Mouse (Mus musculus) adipocyte (in vitro differentiated cells): Measurements from ENCODE around the gene Cacna2d3.

Experiments
- DNase-seq: peaks from one replicate; pipeline ENCODE4 v3.0.0-alpha.2; 2016; ENCODE audit warnings: low spot score

The Cacna2d3 gene

DNA sequence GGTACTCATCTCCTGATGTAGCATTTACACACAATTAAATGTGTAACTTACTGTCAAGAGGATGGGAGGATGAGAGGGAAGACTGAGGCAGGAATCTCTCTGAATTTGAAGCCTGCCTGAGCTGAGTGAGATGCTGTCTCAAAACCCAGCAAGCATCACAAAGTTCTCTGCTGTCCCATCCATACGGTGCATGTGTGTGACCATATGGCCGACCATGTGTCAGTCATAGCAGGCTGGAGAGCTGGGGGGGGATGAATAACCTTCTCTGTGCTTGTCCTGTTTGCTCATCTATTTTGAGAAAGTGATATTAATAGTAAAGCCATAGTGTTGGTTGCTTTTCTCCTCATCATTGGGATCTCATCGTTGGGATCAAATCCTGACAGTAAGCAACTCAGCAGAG lies 708.5 kb downstream of the Cacna2d3 start:
- DNase-seq = no peak

- DNase-seq = no peak
Measured at GRCm38 (mm10) chr14:29009644-29010043, 712.0 kb downstream of the Cacna2d3 start.

GRCm38 (mm10) chr14:29005228-29005840 lies 716.3 kb downstream of the Cacna2d3 start:
- DNase-seq = no peak

GRCm38 (mm10) chr14:28996569-28996968 lies 725.1 kb downstream of the Cacna2d3 start:
- peak; percentile 46 for DNase-seq

GRCm38 (mm10) chr14:28988211-28988900 lies 733.3 kb downstream of the Cacna2d3 start:
- DNase-seq = peak; percentile 3

GRCm38 (mm10) chr14:28984276-28984675 lies 737.4 kb downstream of the Cacna2d3 start:
- no peak for DNase-seq

GRCm38 (mm10) chr14:28980482-28980881 lies 741.2 kb downstream of the Cacna2d3 start:
- peak; percentile 17 for DNase-seq

DNA sequence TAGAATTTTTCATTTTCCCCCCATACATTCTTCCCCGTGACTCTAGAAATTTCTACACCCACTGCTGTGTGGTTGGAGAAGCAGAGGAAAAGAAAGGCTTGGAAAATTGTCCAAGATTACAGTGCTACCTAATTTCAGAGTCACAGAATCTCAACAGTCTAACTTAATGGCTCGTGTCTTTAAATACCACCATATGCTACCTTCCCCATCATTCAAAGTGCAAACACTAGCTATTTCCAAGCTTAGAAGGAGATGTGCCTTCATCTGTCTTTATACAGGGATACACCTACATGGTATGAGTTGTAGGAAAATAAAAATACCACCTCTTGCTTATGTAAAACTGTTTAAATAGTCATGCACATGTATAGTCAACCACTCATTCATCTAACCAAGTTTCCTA lies 742.4 kb downstream of the Cacna2d3 start:
- DNase-seq = no peak

DNA sequence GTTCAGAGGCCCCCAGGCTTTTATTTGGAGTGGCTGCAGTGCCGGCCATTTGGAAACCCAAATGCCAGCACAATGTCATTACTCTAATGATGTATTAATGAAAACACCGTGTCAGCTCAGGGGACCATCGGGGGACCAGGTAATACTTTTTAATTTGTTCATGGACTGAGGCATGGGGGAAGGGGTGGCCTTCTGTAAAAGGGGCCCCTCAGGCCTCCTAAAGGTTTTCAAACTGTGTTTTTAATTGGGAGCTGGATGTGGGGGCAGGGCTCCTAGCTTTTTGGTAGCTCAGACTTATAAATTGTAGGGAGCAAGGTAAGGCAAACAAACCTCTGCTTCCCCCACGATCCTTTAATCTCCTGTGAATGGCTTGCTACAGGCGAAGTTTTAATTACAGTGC lies 749.0 kb downstream of the Cacna2d3 start:
- DNase-seq = no peak

DNA sequence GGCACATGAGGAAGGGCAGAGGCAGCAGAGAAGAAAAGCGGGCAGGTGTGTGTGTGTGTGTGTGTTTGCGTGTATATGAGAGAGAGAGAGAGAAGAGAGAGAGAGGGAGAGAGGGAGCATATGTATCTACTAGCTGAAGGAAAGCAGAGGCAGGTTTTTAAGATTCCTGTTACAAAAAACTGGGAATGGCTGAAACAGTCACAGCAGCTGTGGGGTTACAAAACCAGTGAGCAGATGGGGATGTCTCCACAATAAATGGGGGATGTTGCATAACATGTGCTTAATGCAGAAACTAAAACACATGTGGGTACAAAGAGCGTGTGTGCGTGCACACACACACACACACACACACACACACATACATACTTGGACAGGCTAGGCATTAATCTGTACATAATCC lies 752.4 kb downstream of the Cacna2d3 start:
- no peak for DNase-seq

DNA sequence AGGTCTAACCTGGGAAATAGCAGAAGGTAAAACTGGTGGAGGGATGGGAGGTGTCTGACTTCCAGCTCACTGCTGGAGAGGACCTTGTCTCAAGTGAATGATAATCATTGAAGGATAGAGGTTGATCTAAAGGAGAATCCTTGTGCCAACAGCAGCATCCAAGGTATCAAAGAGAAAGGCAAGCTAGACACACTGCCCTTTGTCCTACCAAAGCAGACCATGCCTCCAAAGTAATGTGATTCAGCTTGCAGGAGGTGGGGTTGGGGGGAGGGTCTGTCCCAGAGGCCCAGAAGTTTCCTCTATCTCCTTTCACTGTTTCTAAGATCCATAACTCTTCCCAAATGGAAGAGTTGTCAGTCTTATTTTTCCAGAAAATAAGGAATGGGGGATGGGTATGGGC lies 754.8 kb downstream of the Cacna2d3 start:
- DNase-seq = no peak

- no peak for DNase-seq
Measured at GRCm38 (mm10) chr14:28961379-28961778, 760.3 kb downstream of the Cacna2d3 start.

DNA sequence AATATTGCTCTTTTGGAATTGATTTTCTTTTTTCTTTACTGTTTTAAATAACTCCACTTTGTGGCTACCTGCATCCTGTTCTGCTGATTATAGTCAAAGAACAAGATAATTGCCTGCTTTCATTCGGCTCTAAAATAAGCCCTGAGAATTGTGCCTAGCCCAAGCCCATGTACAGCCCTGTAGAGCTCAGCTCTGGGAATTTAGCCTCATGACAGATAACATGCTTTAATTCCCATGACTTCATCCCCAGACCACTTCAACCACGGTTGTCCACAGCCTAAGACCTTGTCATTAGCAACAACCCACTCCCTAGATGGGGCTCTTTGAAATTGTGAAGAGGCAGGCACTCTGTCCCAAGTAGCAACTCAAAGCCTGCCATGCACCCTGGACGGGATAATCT lies 762.6 kb downstream of the Cacna2d3 start:
- no peak for DNase-seq

DNA sequence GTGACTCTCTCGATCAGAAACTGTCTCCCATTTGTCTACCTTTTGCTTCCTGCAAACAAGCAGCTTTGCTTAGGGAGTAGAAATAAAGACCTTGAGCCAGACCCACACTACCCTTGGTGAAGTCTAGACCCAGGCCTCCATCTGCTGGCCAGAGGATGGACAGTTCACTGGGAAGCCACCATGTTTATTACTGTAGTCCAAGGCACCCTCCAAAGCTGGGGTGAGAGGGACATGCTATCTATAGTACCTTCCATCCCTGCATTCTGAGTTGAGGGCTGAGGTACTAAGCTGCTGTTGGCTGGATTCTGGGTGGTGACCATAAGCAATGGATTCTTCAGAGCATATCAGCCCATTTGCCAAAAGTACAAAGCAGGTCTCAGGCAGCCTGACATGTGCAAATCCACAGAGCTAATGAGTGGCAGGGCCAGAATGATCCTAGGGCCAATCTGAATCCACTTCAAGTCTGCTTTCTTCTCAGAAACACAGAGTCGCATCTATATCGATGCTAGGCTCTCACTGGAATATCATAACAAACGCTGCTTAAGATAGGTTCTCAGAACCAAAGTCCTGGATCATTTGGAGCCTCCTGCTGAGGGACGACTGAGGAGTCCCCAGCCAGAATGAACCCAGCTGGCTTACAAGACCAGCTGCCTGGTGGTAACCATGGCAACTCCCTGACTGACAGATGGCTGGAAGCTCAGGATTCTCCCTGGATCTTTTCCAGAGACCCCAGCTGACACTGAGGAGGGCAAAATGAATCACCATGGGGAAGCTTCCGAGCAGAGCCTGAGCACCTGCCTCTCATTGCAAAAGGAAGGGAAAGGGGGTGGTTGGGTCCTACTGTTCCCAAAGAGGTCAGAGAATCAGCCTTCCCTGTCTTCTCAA lies 763.3 kb downstream of the Cacna2d3 start:
- DNase-seq = no peak

- no peak for DNase-seq
Measured at GRCm38 (mm10) chr14:28955181-28955580, 766.5 kb downstream of the Cacna2d3 start.

DNA sequence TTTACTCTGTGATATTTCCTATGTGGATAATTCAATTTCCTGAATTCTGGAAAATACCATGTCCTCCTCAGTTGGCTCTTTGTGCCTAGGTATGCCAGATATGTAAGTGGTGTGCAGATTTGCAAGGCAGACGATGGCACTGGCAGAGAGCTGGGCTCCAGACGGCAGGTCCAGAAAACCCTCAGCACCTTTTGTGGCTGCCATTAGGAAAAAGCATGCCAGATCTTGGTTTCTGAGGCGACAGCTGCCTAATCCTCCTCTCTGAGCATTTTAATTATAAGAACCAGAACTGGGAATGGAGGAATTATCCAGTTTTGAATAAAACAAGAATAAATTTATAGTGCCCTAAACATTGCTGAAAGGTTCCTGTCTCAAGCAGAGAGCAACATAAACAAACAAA lies 767.1 kb downstream of the Cacna2d3 start:
- DNase-seq = no peak

DNA sequence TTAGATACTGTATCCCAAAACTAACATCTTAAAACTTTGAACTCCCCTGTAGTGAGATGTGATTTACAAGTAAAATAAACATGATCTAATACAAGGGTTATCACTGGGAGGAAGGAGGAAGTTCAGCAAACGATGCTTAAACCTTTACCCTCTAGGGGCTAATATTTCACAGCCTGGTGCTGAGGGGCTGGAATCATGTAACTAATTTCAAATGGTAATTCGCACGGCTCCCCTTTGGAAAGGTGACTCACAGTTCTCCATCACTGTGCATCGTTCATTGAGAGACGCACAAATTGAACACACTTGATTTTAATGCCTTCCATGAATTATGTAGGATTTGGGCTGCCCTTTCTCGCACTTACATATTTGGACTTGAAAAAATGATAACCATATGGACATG lies 767.6 kb downstream of the Cacna2d3 start:
- no peak for DNase-seq

DNA sequence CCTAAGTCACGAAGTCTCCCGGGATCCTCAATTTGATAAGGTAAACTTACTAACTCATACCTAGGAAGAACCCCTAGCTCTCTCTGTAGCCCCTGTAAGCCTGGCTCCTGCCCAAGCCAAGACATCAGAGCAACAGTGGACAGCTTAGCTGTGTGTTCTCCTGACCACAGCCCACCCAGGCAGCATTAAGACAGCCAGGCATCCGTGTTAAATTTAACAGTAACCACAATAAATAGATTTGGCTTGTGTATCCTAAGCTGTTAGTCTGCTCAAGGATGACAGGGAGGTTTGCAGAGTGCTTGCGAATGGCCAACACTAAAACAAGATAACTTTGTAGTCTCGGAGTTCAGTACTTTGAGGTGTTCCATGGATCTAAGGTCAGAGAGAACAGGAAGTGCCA lies 768.3 kb downstream of the Cacna2d3 start:
- no peak for DNase-seq

DNA sequence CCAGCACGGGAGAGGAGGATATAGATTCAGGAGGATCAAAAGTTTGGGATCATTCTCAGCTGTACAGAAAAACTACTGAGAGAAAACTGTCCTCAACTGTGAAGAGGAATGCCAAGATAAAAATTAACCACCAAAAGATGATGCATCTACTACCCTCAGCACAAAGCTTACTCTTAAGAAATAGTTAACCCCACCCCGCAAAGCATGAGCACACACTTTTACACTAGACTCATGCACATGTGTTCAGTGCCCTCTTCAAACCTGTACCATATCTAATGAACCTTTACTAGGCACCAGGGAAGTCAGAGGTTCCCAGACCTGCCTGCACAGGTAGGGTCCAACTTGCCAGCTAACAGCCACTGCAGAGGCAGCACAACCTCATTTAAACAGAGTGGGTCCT lies 771.2 kb downstream of the Cacna2d3 start:
- DNase-seq = no peak

GRCm38 (mm10) chr14:28949785-28950184 lies 771.9 kb downstream of the Cacna2d3 start:
- DNase-seq = peak; percentile 22

- no peak for DNase-seq
Measured at GRCm38 (mm10) chr14:28948019-28948850, 773.4 kb downstream of the Cacna2d3 start.

GRCm38 (mm10) chr14:28932746-28933293 lies 788.8 kb downstream of the Cacna2d3 start:
- no peak for DNase-seq
